10 mouse cellular contexts compared by ENCODE assay signal in the genomic region with DNA sequence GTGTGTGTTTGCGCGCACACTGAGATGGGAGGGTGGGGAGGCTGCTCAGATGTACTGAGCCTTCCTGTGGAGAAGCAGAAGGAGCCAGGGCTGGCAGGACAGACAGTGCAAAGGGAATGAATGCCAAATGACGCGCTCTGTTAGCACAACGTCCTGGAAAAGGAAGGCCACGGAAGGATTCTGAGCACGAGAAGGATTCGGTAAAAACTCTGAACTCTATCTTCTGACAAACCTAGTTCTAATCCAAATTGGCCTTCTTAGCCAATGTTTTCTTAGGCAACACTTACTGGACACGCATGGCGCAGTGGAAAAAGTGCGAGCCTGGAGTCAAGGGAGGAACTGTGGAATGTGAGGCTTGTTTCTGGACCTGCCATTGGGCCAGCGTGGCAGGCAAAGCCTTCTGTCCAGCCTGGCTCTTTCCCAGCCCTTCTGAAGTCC.
DNase-seq lines count a peak whose midpoint lies in the region; ATAC-seq lines count a peak whose summit lies in the region.
"Had no signal": no experiment of that assay in that cellular context is flagged by ENCODE, and none has a peak within 500 bp of the region (broad histone marks: within the 10 kb centered on the region; RNA-seq: fewer than 3 reads in every experiment).

No protein-coding gene starts in this region.

- no peaks in the 10 kb centered on the region for H3K27me3 ChIP-seq in limb, embryonic 15.5 days
- H3K27me3 ChIP-seq in intestine, embryonic 15.5 days (replicated peaks): no peaks in the 10 kb centered on the region

- peak; percentile 29 for DNase-seq in layer of hippocampus, adult 11-12 months (ENCODE audit: low spot score)
- no peak for DNase-seq in layer of hippocampus, adult 9-10 months (ENCODE audit: low spot score)
- peak; percentile 53 to 62 for DNase-seq in gastrocnemius, adult 8-10 months (ENCODE audit: low spot score in 2 of 2)
- no peak for DNase-seq in spleen, adult 12 weeks (ENCODE audit: low spot score)
- DNase-seq in urinary bladder, adult 18-20 months (ENCODE audit: low spot score in 2 of 2): no peak
- DNase-seq: right cerebral cortex, postnatal 25 days had no signal

- no peaks in the 10 kb centered on the region for H3K9me3 ChIP-seq in limb, embryonic 15.5 days
- no peaks in the 10 kb centered on the region for H3K9me3 ChIP-seq in intestine, embryonic 15.5 days
- H3K9me3 ChIP-seq: G1E had no signal

- no peaks in the 10 kb centered on the region for H3K36me3 ChIP-seq in limb, embryonic 15.5 days
- no peaks in the 10 kb centered on the region for H3K36me3 ChIP-seq in intestine, embryonic 15.5 days
- H3K36me3 ChIP-seq: G1E had no signal

- H3K27ac ChIP-seq in brown adipose tissue, adult 24 weeks (replicated peaks; ENCODE audit: low read depth, low read length): peak overlapping the region; percentile 91
- H3K27ac ChIP-seq in limb, embryonic 15.5 days: peak overlapping the region; percentile 50; the same call in 1 of the 2 replicates
- no peak overlapping the region for H3K27ac ChIP-seq in intestine, embryonic 15.5 days

- 70% methylated on average over 12 of the region's 12 CpGs for WGBS in limb, embryonic 15.5 days
- WGBS in intestine, embryonic 15.5 days: 86% methylated on average over 12 of the region's 12 CpGs

- H3K4me2 ChIP-seq in limb, embryonic 15.5 days: no peak overlapping the region
- no peak overlapping the region for H3K4me2 ChIP-seq in intestine, embryonic 15.5 days (replicated peaks)

- ATAC-seq in limb, embryonic 15.5 days (ENCODE audit: insufficient number of reproducible peaks, low FRiP score, low TSS enrichment, low read depth): peak; percentile 52; the same call in 1 of the 2 replicates
- ATAC-seq in intestine, embryonic 15.5 days: no peak

- H3K9ac ChIP-seq in limb, embryonic 15.5 days: no peak overlapping the region
- H3K9ac ChIP-seq in intestine, embryonic 15.5 days: no peak overlapping the region

- peaks cover 4% of the 10 kb centered on the region for H3K4me1 ChIP-seq in brown adipose tissue, adult 24 weeks (ENCODE audit: control insufficient read depth, insufficient read depth, insufficient read length, low read length)
- peaks cover 3% of the 10 kb centered on the region; the same call in 1 of the 2 replicates for H3K4me1 ChIP-seq in limb, embryonic 15.5 days
- H3K4me1 ChIP-seq in intestine, embryonic 15.5 days (replicated peaks): no peaks in the 10 kb centered on the region

- no peak overlapping the region for H3K4me3 ChIP-seq in brown adipose tissue, adult 24 weeks (ENCODE audit: insufficient read depth, low read depth, low read length)
- no peak overlapping the region for H3K4me3 ChIP-seq in limb, embryonic 15.5 days
- H3K4me3 ChIP-seq in intestine, embryonic 15.5 days (replicated peaks): no peak overlapping the region

Comparison
In these comparisons a context has a peak if more than half of its experiments do, and no peak if none do; other contexts are left out.
1. DNase-seq: peak in layer of hippocampus, adult 11-12 months (single experiment) and gastrocnemius, adult 8-10 months (2 of 2); none in layer of hippocampus, adult 9-10 months (single experiment), spleen, adult 12 weeks (single experiment) and urinary bladder, adult 18-20 months (0 of 2).